Mouse (Mus musculus) CH12.LX (cell line): ENCODE measurements around the gene Ensa.

ENCODE experiments used
- CTCF ChIP-seq, 2 experiments: IDR thresholded peaks in 1 of 2; conservative IDR thresholded peaks in 1 of 2; 2 replicates each; pipeline ENCODE4 v1.5.1; 2011 to 2012; ENCODE audit warnings: low read depth in 2 of 2, low read length in 2 of 2, improper control_type of control experiment in 1 of 2, inconsistent platforms in 1 of 2, mild to moderate bottlenecking in 1 of 2, moderate library complexity in 1 of 2
- NRF1 ChIP-seq: IDR thresholded peaks from 2 replicates; pipeline ENCODE4 v1.6.1; 2014; ENCODE audit warnings: low read depth, mild to moderate bottlenecking, inconsistent platforms, low read length, improper control_type of control experiment, moderate library complexity
- ZMIZ1 ChIP-seq: IDR thresholded peaks from 2 replicates; pipeline ENCODE4 v1.6.1; 2012; ENCODE audit warnings: low read depth, mild to moderate bottlenecking, inconsistent platforms, low read length, improper control_type of control experiment

DNA sequence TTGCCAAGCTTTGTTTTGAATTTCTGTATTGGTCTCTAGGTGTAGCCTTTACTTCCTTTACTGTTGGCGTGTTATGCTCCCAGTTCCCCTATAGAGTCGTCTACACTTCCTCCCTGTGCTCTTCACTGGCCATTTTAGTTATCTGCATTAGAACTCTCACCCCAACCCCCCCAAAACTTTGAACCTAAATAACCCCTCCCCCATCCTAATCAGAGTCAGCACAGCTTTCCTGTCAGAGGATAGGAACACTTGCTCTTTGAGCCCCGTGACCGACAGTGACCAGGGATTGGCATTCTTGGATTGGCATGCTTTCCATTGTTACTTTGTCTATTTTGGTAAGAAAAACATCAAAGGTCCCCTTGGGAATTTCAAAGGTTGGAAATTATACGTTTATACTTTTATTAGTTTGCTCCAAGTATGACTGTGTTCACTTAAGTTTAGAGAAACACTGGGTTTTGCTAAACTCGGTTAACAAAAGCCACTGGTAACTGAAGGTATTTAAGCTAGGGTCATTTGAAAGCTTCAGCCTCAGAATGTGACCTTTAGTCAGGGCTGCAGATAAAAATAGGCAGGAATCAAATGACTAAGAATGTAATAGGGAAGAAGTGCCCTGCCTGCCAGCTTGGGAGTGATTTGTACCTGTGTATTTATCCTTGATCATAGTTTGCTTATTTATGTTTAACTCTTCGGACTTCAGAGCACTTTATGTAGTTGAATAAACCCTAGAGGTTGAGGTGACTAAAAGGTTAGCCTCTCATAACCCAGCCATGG is 37.3 kb downstream of the Ensa start:
- no peak for TF ChIP-seq CTCF (conservative IDR thresholded peaks at IDR 0.05 in 1 of 2, IDR thresholded peaks at IDR 0.05 in 1 of 2; ENCODE audit: low read depth in 2 of 2, low read length in 2 of 2)
- no peak for TF ChIP-seq ZMIZ1
- no peak for TF ChIP-seq NRF1
